Mouse (Mus musculus): ENCODE measurements around the gene 4930558K02Rik. TPM values are rescaled to one million over a fixed set of nuclear protein-coding genes. Genes with fewer than 3 reads are reported as not detected.

The 4930558K02Rik gene
- polyA plus RNA-seq, 1 experiment from 2014 or later = not detected

- peak; percentile 46; the same call in 1 of the 2 replicates for ATAC-seq
- 29% methylated on average over 8 of the region's 8 CpGs for WGBS
- H3K36me3 ChIP-seq = 0 out of 2 replicates have a peak, but pooled peaks cover 9% of the 10 kb centered on the region
- no peaks in the 10 kb centered on the region for H3K27me3 ChIP-seq
- no peak overlapping the region for H3K9ac ChIP-seq (replicated peaks)
- no peak overlapping the region for H3K4me3 ChIP-seq (replicated peaks)
- H3K9me3 ChIP-seq = no peaks in the 10 kb centered on the region
- H3K4me2 ChIP-seq (replicated peaks) = no peak overlapping the region
- H3K4me1 ChIP-seq (replicated peaks) = peaks cover 27% of the 10 kb centered on the region
- 0 out of 2 replicates have a peak overlapping the region, but pooled peaks have one; percentile 25 for H3K27ac ChIP-seq
These were observed 29.2 kb upstream of the 4930558K02Rik start for GRCm38 (mm10) chr1:162008631-162009067.

GRCm38 (mm10) chr1:162008208-162008607 is 28.8 kb upstream of the 4930558K02Rik start:
- 0 out of 2 replicates have a peak, but pooled peaks cover 9% of the 10 kb centered on the region for H3K36me3 ChIP-seq
- H3K9ac ChIP-seq (replicated peaks) = no peak overlapping the region
- H3K4me3 ChIP-seq (replicated peaks) = no peak overlapping the region
- H3K4me1 ChIP-seq (replicated peaks) = peaks cover 28% of the 10 kb centered on the region
- ATAC-seq = no peak
- H3K4me2 ChIP-seq (replicated peaks) = no peak overlapping the region
- no peaks in the 10 kb centered on the region for H3K9me3 ChIP-seq
- WGBS = 65% methylated on average over 4 of the region's 4 CpGs
- no peak overlapping the region for H3K27ac ChIP-seq
- no peaks in the 10 kb centered on the region for H3K27me3 ChIP-seq

GRCm38 (mm10) chr1:162006109-162006508 is 26.7 kb upstream of the 4930558K02Rik start:
- H3K4me3 ChIP-seq (replicated peaks) = no peak overlapping the region
- 89% methylated on average over 9 of the region's 9 CpGs for WGBS
- no peak for ATAC-seq

GRCm38 (mm10) chr1:162004821-162005770 is 25.7 kb upstream of the 4930558K02Rik start:
- H3K27me3 ChIP-seq = no peaks in the 10 kb centered on the region
- H3K27ac ChIP-seq = peak overlapping the region; percentile 41; the same call in 1 of the 2 replicates
- no peak overlapping the region for H3K9ac ChIP-seq (replicated peaks)
- 59% methylated on average over 23 of the region's 23 CpGs for WGBS
- H3K36me3 ChIP-seq = no peaks in the 10 kb centered on the region
- H3K4me2 ChIP-seq (replicated peaks) = peak overlapping the region; percentile 7; the same call in 1 of the 2 replicates
- H3K4me1 ChIP-seq (replicated peaks) = peaks cover 29% of the 10 kb centered on the region
- H3K9me3 ChIP-seq = no peaks in the 10 kb centered on the region
- H3K4me3 ChIP-seq (replicated peaks) = no peak overlapping the region
- ATAC-seq = 0 out of 2 replicates have a peak, but pooled peaks have one; percentile 19

More at GRCm38 (mm10) chr1:162006109-162006508, 26.7 kb upstream of the 4930558K02Rik start:
- no peak overlapping the region for H3K27ac ChIP-seq
- 0 out of 2 replicates have a peak, but pooled peaks cover 6% of the 10 kb centered on the region for H3K36me3 ChIP-seq
- H3K4me1 ChIP-seq (replicated peaks) = peaks cover 28% of the 10 kb centered on the region
- H3K9me3 ChIP-seq = no peaks in the 10 kb centered on the region
- no peak overlapping the region for H3K9ac ChIP-seq (replicated peaks)
- H3K27me3 ChIP-seq = no peaks in the 10 kb centered on the region
- no peak overlapping the region for H3K4me2 ChIP-seq (replicated peaks)

- Histone ChIP-seq H3K9ac (replicated peaks) (no peak overlapping the region), H3K4me1 (replicated peaks) (peaks cover 33% of the 10 kb centered on the region), H3K36me3 (no peaks in the 10 kb centered on the region), H3K9me3 (no peaks in the 10 kb centered on the region), H3K27ac (no peak overlapping the region), H3K4me2 (replicated peaks) (no peak overlapping the region), H3K4me3 (replicated peaks) (no peak overlapping the region), H3K27me3 (no peaks in the 10 kb centered on the region)
- no peak for ATAC-seq
- 42% methylated on average over 7 of the region's 7 CpGs for WGBS
These were observed 25.0 kb upstream of the 4930558K02Rik start for GRCm38 (mm10) chr1:162004518-162004780.

- no peaks in the 10 kb centered on the region for H3K36me3 ChIP-seq
- H3K27ac ChIP-seq = no peak overlapping the region
- no peaks in the 10 kb centered on the region for H3K27me3 ChIP-seq
- ATAC-seq = no peak
- H3K4me3 ChIP-seq (replicated peaks) = no peak overlapping the region
- no peak overlapping the region for H3K4me2 ChIP-seq (replicated peaks)
- H3K9me3 ChIP-seq = no peaks in the 10 kb centered on the region
- H3K9ac ChIP-seq (replicated peaks) = no peak overlapping the region
- WGBS = 61% methylated on average over 14 of the region's 14 CpGs
- H3K4me1 ChIP-seq (replicated peaks) = peaks cover 32% of the 10 kb centered on the region
These were observed 24.5 kb upstream of the 4930558K02Rik start for GRCm38 (mm10) chr1:162003729-162004517.

GRCm38 (mm10) chr1:162001328-162001727 is 21.9 kb upstream of the 4930558K02Rik start:
- peaks cover 25% of the 10 kb centered on the region for H3K4me1 ChIP-seq (replicated peaks)
- no peaks in the 10 kb centered on the region for H3K9me3 ChIP-seq
- H3K4me2 ChIP-seq (replicated peaks) = no peak overlapping the region
- H3K27me3 ChIP-seq = no peaks in the 10 kb centered on the region
- H3K9ac ChIP-seq (replicated peaks) = no peak overlapping the region
- WGBS = 90% methylated on average over 8 of the region's 8 CpGs
- no peak overlapping the region for H3K4me3 ChIP-seq (replicated peaks)
- ATAC-seq = no peak
- no peak overlapping the region for H3K27ac ChIP-seq
- no peaks in the 10 kb centered on the region for H3K36me3 ChIP-seq

- Histone ChIP-seq H3K4me2 (replicated peaks) (peak overlapping the region; percentile 32; the same call in 1 of the 2 replicates), H3K27me3 (no peaks in the 10 kb centered on the region), H3K27ac (peak overlapping the region; percentile 65), H3K9ac (replicated peaks) (no peak overlapping the region), H3K4me1 (replicated peaks) (peaks cover 21% of the 10 kb centered on the region), H3K9me3 (no peaks in the 10 kb centered on the region), H3K36me3 (no peaks in the 10 kb centered on the region), H3K4me3 (replicated peaks) (no peak overlapping the region)
- under 1% methylated on average over 4 of the region's 4 CpGs for WGBS
- ATAC-seq = peak; percentile 86
These were observed 20.5 kb upstream of the 4930558K02Rik start for GRCm38 (mm10) chr1:161999882-162000371.

- Histone ChIP-seq H3K4me2 (replicated peaks) (no peak overlapping the region), H3K36me3 (no peaks in the 10 kb centered on the region), H3K9ac (replicated peaks) (no peak overlapping the region; the same call in 1 of the 2 replicates), H3K4me1 (replicated peaks) (peaks cover 16% of the 10 kb centered on the region), H3K9me3 (no peaks in the 10 kb centered on the region), H3K4me3 (replicated peaks) (no peak overlapping the region), H3K27me3 (no peaks in the 10 kb centered on the region), H3K27ac (peak overlapping the region; percentile 25; the same call in 1 of the 2 replicates)
- WGBS = 49% methylated on average over 5 of the region's 5 CpGs
- peak; percentile 14 for ATAC-seq
These were observed 19.9 kb upstream of the 4930558K02Rik start for GRCm38 (mm10) chr1:161999338-161999737.

- no peak overlapping the region for H3K4me3 ChIP-seq (replicated peaks)
- peaks cover 10% of the 10 kb centered on the region for H3K4me1 ChIP-seq (replicated peaks)
- H3K9me3 ChIP-seq = no peaks in the 10 kb centered on the region
- ATAC-seq = no peak
- H3K4me2 ChIP-seq (replicated peaks) = no peak overlapping the region
- no peaks in the 10 kb centered on the region for H3K36me3 ChIP-seq
- no peak overlapping the region for H3K27ac ChIP-seq
- H3K9ac ChIP-seq (replicated peaks) = no peak overlapping the region
- 77% methylated on average over 4 of the region's 4 CpGs for WGBS
- H3K27me3 ChIP-seq = no peaks in the 10 kb centered on the region
These were observed 19.3 kb upstream of the 4930558K02Rik start for GRCm38 (mm10) chr1:161998781-161999180.

GRCm38 (mm10) chr1:161992389-161992788 is 13.0 kb upstream of the 4930558K02Rik start:
- Histone ChIP-seq H3K9me3 (no peaks in the 10 kb centered on the region), H3K4me1 (replicated peaks) (peaks cover 4% of the 10 kb centered on the region; the same call in 1 of the 2 replicates), H3K4me2 (replicated peaks) (no peak overlapping the region), H3K27ac (no peak overlapping the region), H3K4me3 (replicated peaks) (no peak overlapping the region), H3K9ac (replicated peaks) (no peak overlapping the region), H3K27me3 (no peaks in the 10 kb centered on the region), H3K36me3 (no peaks in the 10 kb centered on the region)
- ATAC-seq = no peak
- 94% methylated on average over 7 of the region's 7 CpGs for WGBS

Measured in midbrain, embryonic 13.5 days (tissue).